Mouse (Mus musculus): ENCODE measurements around the gene Klra5. TPM values are rescaled to one million over a fixed set of nuclear protein-coding genes. Genes with fewer than 3 reads are reported as not detected.

The Klra5 gene
- not detected for polyA plus RNA-seq (2017; shearing (Covaris generic))

DNA sequence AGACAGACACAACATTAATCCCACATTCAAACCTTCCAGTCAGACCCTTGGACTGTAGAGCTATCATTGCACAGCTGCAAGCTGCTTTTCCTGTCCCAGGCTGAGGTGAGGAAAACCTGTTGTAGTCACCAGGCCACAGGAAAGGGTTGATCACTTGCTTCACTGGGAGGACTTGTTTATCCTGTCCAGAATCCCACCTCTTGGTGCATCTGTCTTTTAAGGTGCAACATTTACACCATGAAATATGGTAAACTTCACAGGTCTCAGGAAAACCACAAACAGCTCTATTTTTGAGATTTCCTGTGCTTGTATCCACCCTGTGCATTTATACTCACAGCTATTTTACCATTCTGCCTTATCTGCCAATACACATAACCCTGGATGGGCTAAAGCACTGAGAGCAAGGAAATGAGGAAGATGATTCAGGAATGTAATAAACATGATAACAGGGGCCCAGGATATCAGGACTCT is at the start of gene Klra5:
TSS of gene Klra5 (minus strand) at position 175 of the 471 bp plus-strand sequence.

DNA sequence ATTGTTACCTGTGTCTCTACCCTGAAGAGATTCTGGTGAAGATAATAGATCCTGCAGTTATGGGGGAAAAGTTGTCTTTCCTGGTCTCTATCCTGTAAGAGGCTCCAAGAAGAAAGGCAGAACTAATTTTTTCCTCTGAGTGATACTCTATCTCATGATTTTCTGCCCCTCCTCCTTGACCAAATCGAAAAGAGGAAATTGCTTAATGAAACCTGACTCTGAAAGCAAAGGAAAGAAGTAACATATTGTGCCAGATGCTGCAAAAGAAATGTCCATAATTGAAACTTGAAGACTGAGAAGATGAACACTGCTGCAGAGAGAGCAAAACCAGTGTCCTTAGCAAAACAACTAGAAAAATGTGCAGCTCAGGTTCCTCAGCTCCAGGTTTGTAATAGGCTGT is 40.9 kb downstream of the Klra5 start, which contains the start of gene Klra17:
TSS of gene Klra17 (minus strand) at position 124 of the 400 bp plus-strand sequence.

DNA sequence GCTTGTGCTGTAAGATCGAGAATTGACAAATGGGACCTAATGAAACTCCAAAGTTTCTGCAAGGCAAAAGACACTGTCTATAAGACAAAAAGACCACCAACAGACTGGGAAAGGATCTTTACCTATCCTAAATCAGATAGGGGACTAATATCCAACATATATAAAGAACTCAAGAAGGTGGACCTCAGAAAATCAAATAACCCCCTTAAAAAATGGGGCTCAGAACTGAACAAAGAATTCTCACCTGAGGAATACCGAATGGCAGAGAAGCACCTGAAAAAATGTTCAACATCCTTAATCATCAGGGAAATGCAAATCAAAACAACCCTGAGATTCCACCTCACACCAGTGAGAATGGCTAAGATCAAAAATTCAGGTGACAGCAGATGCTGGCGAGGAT is 55.1 kb downstream of the Klra5 start, which contains the start of gene Gm17631:
TSS of gene Gm17631 (plus strand) at position 301 of the 400 bp plus-strand sequence.

Other genes with a start within 250 kb of the Klra5 start
- gene Klrc1, start 238.7 kb downstream of the Klra5 start, polyA plus RNA-seq (2017; shearing (Covaris generic)): not detected
- not detected for gene Klri1, start 200.5 kb downstream of the Klra5 start, polyA plus RNA-seq (2017; shearing (Covaris generic))
- 0.05 TPM for gene Klri2, start 177.2 kb downstream of the Klra5 start, polyA plus RNA-seq (2017; shearing (Covaris generic))
- gene Gm156, start 133.4 kb downstream of the Klra5 start, polyA plus RNA-seq (2017; shearing (Covaris generic)): not detected
- not detected for gene Gm17631, start 55.0 kb downstream of the Klra5 start, polyA plus RNA-seq (2017; shearing (Covaris generic))
- not detected for gene Klra17, start 41.0 kb downstream of the Klra5 start, polyA plus RNA-seq (2017; shearing (Covaris generic))
- not detected for gene Klra6, start 109.3 kb upstream of the Klra5 start, polyA plus RNA-seq (2017; shearing (Covaris generic))
- not detected for gene Klra4, start 149.6 kb upstream of the Klra5 start, polyA plus RNA-seq (2017; shearing (Covaris generic))
- gene Klra8, start 212.2 kb upstream of the Klra5 start, polyA plus RNA-seq (2017; shearing (Covaris generic)): not detected